Mouse (Mus musculus): ENCODE results near the gene 2900026A02Rik. TPM values are rescaled to one million over a fixed set of nuclear protein-coding genes. Genes with fewer than 3 reads are reported as not detected.

Gene 2900026A02Rik
- 4.4 and 4.5 TPM in 2 replicates for polyA plus RNA-seq (2016; fragmentation: Nextera tagmentation; extraction: Ambion mirVana)

DNA sequence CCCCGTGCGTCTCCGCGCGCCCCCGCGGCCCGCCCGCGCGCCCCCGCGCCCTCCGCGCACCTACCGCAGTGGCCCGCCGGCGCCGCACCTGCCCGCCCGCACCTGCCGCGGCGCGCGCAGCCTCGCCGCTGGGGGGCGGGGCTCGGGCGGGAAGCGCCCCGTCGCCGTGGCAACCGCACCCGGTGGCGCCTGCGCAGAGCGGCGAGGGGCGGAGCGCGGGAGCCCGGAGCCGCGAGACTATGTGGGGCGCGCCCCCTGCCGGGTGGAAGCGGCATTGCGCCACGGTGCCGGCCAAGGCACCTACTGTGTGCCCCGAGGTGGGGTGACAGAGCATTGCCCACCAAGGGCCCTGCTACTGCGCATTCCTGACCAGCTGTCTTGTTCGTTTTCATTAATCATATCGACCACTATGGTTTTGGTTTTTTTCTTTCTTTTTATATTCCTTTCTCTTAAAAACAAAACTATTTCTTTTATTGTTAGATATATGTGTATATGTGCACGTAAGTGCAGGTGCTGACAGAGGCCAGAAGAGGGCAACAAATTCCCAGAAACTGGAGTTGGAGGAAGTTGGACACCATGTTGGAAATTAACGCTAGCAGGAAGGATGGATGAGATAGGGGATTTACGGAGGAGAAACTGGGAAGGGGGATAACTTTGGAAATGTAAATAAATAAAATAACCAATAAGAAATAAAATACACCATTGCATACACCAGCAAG lies at the start of gene 2900026A02Rik:
TSS of gene 2900026A02Rik (minus strand) at position 90 of the 719 bp plus-strand sequence.
- Histone ChIP-seq H3K4me1 (peaks cover 63% of the 10 kb centered on the region), H3K36me3 (replicated peaks) (no peaks in the 10 kb centered on the region), H3K4me3 (peak within 1 kb of the TSS; percentile 79), H3K27me3 (ENCODE audit: poor library complexity, severe bottlenecking) (peaks cover 9% of the 10 kb centered on the region), H3K9me3 (no peaks in the 10 kb centered on the region), H3K27ac (peak within 1 kb of the TSS; percentile 90)
- DNase-seq (ENCODE audit: extremely low spot score, low spot score), result peak; percentile 63
- 8% methylated on average over 58 of the region's 62 CpGs for WGBS

DNA sequence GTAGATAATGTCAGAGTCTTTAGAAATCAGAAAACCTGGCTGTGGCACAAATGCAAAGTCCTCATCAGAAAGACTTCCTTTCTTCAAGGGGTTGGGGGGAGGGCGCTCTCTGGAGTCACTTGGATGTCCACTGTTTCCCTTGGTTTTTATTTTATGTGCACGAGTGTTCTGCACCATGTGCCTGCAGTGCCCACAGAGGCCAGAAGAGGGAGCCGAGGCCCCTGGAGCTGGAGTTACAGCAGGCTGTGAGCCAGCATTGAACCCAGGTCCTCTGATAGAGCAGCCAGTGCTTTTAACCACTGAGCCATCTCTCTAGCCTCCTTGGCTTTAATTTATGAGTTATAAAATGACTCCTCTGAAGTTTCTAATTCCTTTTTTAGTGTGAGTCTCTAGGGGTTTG lies 49.0 kb upstream of the 2900026A02Rik start:
- no peak overlapping the region for H3K27ac ChIP-seq
- H3K4me3 ChIP-seq, result no peak overlapping the region
- no peaks in the 10 kb centered on the region for H3K9me3 ChIP-seq
- peaks cover 56% of the 10 kb centered on the region for H3K36me3 ChIP-seq (replicated peaks)
- WGBS, result 82% methylated on average over 3 of the region's 3 CpGs
- no peak for DNase-seq (ENCODE audit: extremely low spot score, low spot score)
- no peaks in the 10 kb centered on the region for H3K27me3 ChIP-seq (ENCODE audit: poor library complexity, severe bottlenecking)
- H3K4me1 ChIP-seq, result peaks cover 6% of the 10 kb centered on the region; the same call in 1 of the 2 replicates

DNA sequence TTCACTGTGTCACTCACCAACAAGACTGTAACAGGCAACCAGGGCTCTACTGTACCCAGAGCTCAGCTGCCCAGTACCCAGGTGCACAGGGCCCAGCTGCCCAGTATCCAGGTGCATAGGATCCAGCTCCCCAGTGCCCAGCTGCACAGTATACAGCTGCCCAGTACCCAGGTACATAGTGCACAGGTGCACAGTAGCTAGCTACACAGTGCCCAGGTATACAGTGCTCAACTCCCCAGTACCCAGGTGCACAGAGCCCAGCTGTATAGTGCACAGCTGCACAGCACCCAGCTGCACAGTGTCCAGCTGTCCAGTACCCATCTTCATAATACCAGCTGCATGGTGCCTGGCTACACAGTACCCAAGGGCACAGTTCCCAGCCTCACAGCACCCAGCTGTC lies 47.2 kb upstream of the 2900026A02Rik start:
- no peak for DNase-seq (ENCODE audit: extremely low spot score, low spot score)
- H3K27ac ChIP-seq, result no peak overlapping the region
- no peak overlapping the region for H3K4me3 ChIP-seq
- peaks cover 54% of the 10 kb centered on the region for H3K36me3 ChIP-seq (replicated peaks)
- H3K27me3 ChIP-seq (ENCODE audit: poor library complexity, severe bottlenecking), result no peaks in the 10 kb centered on the region
- peaks cover 6% of the 10 kb centered on the region; the same call in 1 of the 2 replicates for H3K4me1 ChIP-seq
- peaks cover 7% of the 10 kb centered on the region; the same call in 1 of the 2 replicates for H3K9me3 ChIP-seq

DNA sequence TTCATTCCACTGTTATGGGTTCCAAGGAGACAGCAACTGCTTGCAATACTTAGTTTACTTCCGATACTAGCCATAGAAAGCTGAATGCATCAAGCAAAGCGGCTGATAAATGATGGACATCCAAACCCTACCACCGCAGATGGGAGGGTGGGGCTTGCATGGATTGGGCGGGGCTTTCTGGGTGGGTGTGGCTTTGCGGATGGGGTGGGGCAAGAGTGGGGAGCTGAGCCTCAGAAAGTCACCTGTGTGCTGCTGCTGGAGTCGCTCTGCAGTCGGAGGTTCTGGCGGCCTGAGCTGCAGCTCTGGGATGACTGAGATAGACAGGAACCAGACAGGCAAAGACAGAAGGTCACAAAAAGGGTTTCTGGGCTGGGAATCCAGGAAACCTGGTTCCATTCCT lies 44.6 kb upstream of the 2900026A02Rik start:
- H3K27ac ChIP-seq, result no peak overlapping the region
- no peak for DNase-seq (ENCODE audit: extremely low spot score, low spot score)
- peaks cover 6% of the 10 kb centered on the region; the same call in 1 of the 2 replicates for H3K4me1 ChIP-seq
- H3K27me3 ChIP-seq (ENCODE audit: poor library complexity, severe bottlenecking), result no peaks in the 10 kb centered on the region
- peaks cover 7% of the 10 kb centered on the region; the same call in 1 of the 2 replicates for H3K9me3 ChIP-seq
- WGBS, result 86% methylated on average over 8 of the region's 8 CpGs
- peaks cover 53% of the 10 kb centered on the region for H3K36me3 ChIP-seq (replicated peaks)
- H3K4me3 ChIP-seq, result no peak overlapping the region

DNA sequence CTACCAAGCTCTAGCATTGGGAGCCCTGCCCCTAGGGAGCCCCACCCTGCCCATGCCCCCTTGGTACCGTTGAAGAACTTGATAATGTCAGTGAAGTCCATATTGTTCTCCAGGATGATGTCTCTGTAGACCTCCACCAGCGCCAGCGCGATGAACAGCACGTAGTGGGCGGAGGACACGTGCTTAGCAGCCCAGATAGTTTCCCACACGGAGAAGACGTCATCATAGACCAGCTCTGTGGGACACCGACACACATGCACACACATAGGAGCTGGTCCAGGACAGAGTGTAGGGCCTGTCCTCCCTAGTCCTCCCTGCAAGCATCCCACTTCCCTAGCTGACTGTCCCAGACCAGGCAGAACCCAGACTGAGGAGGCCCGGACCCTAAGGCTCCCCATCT lies 29.8 kb upstream of the 2900026A02Rik start:
- H3K4me1 ChIP-seq, result no peaks in the 10 kb centered on the region
- H3K27ac ChIP-seq, result no peak overlapping the region
- no peaks in the 10 kb centered on the region for H3K9me3 ChIP-seq
- peaks cover 21% of the 10 kb centered on the region; the same call in 1 of the 2 replicates for H3K36me3 ChIP-seq (replicated peaks)
- DNase-seq (ENCODE audit: extremely low spot score, low spot score), result no peak
- H3K27me3 ChIP-seq (ENCODE audit: poor library complexity, severe bottlenecking), result no peaks in the 10 kb centered on the region
- WGBS, result 92% methylated on average over 11 of the region's 11 CpGs
- no peak overlapping the region for H3K4me3 ChIP-seq

DNA sequence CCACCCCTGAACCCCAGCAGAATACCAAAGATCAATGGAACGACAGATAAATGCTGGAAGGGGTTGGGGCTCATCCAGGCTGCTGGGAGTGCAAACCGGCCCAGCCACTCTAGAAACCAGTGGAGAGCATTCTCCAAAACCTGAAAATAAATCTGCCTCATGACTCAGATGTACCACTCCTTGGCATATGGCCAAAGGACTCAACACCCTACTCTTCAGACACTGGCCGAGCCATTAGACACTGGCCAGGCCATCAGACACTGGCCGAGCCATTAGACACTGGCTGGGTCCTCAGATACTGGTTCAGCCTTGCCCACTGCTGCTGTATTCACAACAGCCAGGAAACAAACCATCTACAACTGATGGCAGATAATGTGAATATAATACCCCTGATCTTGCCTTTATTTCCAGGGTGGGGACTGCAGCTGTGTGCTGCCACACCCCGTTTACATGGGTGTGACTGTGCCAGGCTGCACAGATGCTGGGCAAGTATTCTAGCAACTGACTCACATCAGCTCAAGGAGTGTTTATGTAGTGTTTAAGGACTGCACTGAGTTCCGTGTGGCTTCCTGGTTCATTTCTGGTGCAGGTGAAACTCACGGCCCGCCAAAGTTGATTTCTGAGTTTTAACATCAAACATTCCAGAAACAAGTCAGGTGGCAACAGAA lies 28.4 kb upstream of the 2900026A02Rik start:
- Histone ChIP-seq H3K4me3 (no peak overlapping the region), H3K27me3 (ENCODE audit: poor library complexity, severe bottlenecking) (no peaks in the 10 kb centered on the region), H3K4me1 (no peaks in the 10 kb centered on the region), H3K36me3 (replicated peaks) (peaks cover 18% of the 10 kb centered on the region), H3K27ac (no peak overlapping the region), H3K9me3 (no peaks in the 10 kb centered on the region)
- DNase-seq (ENCODE audit: extremely low spot score, low spot score), result no peak
- 89% methylated on average over 8 of the region's 8 CpGs for WGBS

DNA sequence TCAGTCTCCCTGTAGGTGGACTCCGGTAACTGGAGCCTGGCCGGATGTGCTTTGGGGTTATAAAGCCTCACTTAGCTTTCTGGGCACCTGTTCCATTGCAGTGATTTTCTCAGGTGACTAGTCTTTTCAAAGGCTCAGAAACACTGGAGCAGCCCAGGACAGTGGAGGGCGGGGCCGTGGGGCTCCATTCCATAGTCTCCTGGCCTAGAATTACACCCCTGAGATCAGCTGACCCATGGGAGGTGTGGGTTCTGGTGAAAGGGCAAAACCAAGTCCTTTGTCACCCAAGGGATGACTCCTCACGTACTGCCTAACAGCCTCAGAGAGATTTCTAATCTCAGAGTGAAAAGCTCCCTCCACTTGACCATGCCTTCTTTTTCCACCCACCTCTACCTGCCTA lies 9.2 kb upstream of the 2900026A02Rik start:
- no peak for DNase-seq (ENCODE audit: extremely low spot score, low spot score)
- Histone ChIP-seq H3K27me3 (ENCODE audit: poor library complexity, severe bottlenecking) (no peaks in the 10 kb centered on the region), H3K36me3 (replicated peaks) (no peaks in the 10 kb centered on the region), H3K4me1 (peaks cover 22% of the 10 kb centered on the region), H3K9me3 (no peaks in the 10 kb centered on the region), H3K4me3 (no peak overlapping the region), H3K27ac (no peak overlapping the region)
- WGBS, result 80% methylated on average over 5 of the region's 5 CpGs

DNA sequence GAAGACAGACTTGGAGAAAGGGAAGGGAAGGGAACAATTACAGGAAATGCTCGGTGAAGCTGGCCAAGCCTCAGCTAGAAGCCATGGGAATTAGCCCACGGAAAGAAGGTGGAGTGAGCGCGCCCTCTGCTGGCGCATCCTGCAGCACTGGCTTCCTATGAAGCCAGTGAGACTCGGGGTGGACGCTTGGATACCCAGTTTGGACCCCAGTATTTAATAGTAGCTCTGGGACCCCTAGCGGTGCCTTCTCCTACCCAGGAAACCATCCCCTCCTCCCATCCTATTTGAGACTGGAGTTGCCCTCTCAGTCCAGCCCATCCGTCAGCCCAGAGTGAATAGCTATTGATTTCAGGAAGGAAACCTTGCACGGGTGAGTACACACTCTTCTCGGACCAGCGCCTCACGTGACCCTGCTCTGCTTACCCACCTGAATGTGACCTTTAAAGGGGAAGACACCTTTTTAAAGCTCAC lies 5.6 kb upstream of the 2900026A02Rik start, which contains the start of gene Tmem211:
TSS of gene Tmem211 (plus strand) at position 278 of the 471 bp plus-strand sequence.
- Histone ChIP-seq H3K4me1 (peaks cover 33% of the 10 kb centered on the region), H3K9me3 (no peaks in the 10 kb centered on the region), H3K27me3 (ENCODE audit: poor library complexity, severe bottlenecking) (no peaks in the 10 kb centered on the region), H3K27ac (peak within 1 kb of the TSS; percentile 83), H3K4me3 (peak within 1 kb of the TSS; percentile 44), H3K36me3 (replicated peaks) (no peaks in the 10 kb centered on the region)
- DNase-seq (ENCODE audit: extremely low spot score, low spot score), result peak; percentile 89
- 1% methylated on average over 13 of the region's 13 CpGs for WGBS

DNA sequence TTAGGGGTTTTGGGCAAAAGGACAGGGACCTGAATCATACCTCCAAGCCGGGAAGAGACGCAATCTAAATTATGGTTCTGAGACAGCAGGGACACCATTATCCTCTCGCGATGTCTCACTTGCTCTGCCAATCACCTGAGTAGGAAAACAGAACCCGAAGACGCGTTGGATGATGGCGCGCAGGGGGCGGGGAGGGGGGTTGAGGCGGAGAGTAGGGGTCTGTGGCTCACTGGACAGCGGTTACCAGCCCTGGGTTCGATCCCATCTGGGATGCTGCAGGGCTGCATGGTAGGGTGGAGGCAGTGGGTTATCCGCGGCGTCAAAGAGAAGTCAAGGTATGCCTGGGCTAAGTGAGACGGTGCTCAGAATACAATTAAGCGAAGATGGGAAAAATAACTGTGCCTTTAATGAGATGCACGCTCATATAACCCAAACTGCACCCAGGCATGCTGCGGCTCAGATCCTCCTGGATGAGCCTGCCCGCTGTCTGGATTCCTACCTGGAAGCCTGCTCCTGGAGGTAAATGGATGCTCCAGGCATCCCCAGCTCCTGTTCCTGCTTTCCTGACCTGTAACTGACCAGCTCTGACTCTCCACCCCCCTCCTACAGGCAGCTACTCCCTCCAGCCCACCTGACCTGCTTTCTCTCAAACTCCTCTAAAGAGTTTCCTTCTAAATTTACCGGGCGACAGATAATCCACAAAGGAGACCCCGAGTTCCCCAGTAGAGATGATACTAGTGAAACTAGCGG lies 4.8 kb upstream of the 2900026A02Rik start:
- H3K4me1 ChIP-seq, result peaks cover 34% of the 10 kb centered on the region
- H3K4me3 ChIP-seq, result peak overlapping the region; percentile 44
- peak; percentile 56 for DNase-seq (ENCODE audit: extremely low spot score, low spot score)
- H3K27me3 ChIP-seq (ENCODE audit: poor library complexity, severe bottlenecking), result no peaks in the 10 kb centered on the region
- 16% methylated on average over 25 of the region's 25 CpGs for WGBS
- H3K36me3 ChIP-seq (replicated peaks), result no peaks in the 10 kb centered on the region
- H3K27ac ChIP-seq, result peak overlapping the region; percentile 83
- H3K9me3 ChIP-seq, result no peaks in the 10 kb centered on the region

DNA sequence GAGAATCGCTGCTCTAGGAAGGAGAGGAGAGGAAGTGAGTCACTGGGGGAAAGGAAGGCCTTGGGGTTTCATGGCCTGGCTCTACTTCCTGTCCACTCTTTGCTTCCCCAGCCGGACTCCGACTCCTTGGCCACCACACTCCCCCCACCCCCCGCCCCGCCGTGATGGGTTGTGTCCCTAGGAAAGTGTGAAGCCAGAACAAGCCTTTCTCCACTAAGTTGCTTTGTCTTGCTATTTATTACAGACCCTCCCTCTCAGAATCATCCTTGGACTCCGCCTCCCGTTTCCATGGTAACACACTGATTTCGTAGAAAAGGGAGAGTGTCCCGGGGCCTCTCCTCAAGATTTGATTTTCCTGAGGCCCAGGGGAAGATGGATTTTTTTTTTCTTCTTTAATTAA lies 4.2 kb upstream of the 2900026A02Rik start:
- peaks cover 40% of the 10 kb centered on the region for H3K4me1 ChIP-seq
- DNase-seq (ENCODE audit: extremely low spot score, low spot score), result peak; percentile 63
- H3K27ac ChIP-seq, result peak overlapping the region; percentile 83
- no peaks in the 10 kb centered on the region for H3K36me3 ChIP-seq (replicated peaks)
- 0 out of 2 replicates have a peak, but pooled peaks cover 1% of the 10 kb centered on the region for H3K27me3 ChIP-seq (ENCODE audit: poor library complexity, severe bottlenecking)
- H3K4me3 ChIP-seq, result peak overlapping the region; percentile 44
- 22% methylated on average over 10 of the region's 10 CpGs for WGBS
- no peaks in the 10 kb centered on the region for H3K9me3 ChIP-seq

DNA sequence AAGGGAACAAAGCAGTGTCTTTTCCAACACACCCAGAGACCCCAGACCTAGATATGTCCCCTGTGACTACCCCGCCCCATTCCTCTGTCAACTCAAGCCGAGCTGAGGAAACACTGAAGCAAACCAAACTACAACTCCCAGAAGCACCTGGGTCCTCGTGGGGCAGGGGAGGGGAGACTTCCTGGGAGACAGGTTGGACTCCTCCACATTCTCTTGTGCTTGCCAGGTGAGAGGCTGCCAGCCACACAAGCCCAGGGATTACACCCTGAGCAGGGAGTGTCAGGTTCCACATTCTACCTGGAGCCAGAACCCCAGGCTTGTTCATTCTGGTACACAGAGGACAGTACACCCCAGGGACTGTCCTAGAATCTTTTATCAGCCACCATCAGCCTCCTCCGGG lies 2.9 kb upstream of the 2900026A02Rik start:
- H3K27ac ChIP-seq, result peak overlapping the region; percentile 83
- H3K4me1 ChIP-seq, result peaks cover 53% of the 10 kb centered on the region
- DNase-seq (ENCODE audit: extremely low spot score, low spot score), result no peak
- no peaks in the 10 kb centered on the region for H3K9me3 ChIP-seq
- H3K27me3 ChIP-seq (ENCODE audit: poor library complexity, severe bottlenecking), result peaks cover 9% of the 10 kb centered on the region
- H3K36me3 ChIP-seq (replicated peaks), result no peaks in the 10 kb centered on the region
- H3K4me3 ChIP-seq, result no peak overlapping the region
- 69% methylated on average over 4 of the region's 4 CpGs for WGBS

DNA sequence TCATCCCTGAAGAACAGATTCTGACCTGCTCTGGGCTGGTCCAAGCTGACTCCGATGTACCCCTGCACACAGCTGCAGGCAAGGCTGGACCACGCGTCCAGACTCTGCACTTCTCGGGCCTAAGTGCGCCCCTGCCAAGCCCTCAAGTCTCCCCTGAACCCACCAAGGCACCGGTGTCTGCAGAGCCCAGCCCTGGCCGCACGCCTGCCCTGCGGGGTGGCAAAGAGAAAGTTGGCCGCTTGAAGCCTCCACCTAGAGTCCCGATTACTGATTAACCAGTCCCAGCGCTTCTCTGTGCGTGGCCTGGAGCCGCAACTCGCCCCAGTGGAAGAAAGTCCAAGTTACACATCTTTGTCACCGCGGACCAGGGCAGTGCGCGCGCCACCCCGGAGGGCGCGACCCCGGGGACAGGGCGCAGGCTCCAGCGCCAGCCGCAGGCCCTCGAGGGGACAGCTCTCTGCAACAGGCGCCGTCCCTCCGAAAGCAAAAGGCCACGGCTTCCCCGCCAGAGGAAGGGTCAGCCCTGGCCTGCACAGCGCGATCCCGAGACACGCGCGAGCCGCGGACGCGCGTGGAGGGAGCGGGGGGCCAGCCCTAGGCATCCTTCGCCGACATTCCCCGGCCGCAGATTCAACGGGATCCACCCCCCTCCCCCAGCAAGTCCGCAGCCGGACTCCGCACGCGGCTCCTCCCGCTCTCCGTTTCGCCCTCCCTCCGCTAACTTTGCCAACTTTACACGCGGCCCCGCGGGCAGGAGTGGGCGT lies 471 bp downstream of the 2900026A02Rik start:
- no peaks in the 10 kb centered on the region for H3K9me3 ChIP-seq
- peaks cover 56% of the 10 kb centered on the region for H3K4me1 ChIP-seq
- H3K36me3 ChIP-seq (replicated peaks), result no peaks in the 10 kb centered on the region
- WGBS, result 2% methylated on average over 62 of the region's 64 CpGs
- DNase-seq (ENCODE audit: extremely low spot score, low spot score), result peak; percentile 60
- peaks cover 9% of the 10 kb centered on the region for H3K27me3 ChIP-seq (ENCODE audit: poor library complexity, severe bottlenecking)
- H3K4me3 ChIP-seq, result peak overlapping the region; percentile 79
- peak overlapping the region; percentile 90 for H3K27ac ChIP-seq

All from forebrain, embryonic 10.5 days (tissue).